Mouse (Mus musculus) embryonic stem cell, embryonic (primary cell): ENCODE measurements around the gene Stk4.

Experiments
- CTCF ChIA-PET, 4 experiments: fragments of 300-600 bp in 2 of 4; fragments of 350-600 bp in 2 of 4; sonication (Branson Sonifier 250); formaldehyde crosslinking; loops; one replicate each; lab custom pipeline; 2022; ENCODE audit warnings: inconsistent platforms in 2 of 4; lab: Charles Lee
- POLR2A ChIA-PET, 4 experiments: fragments of 300-600 bp in 2 of 4; fragments of 350-600 bp in 2 of 4; sonication (Branson Sonifier 250); formaldehyde crosslinking; loops; one replicate each; lab custom pipeline; 2022; ENCODE audit warnings: antibody characterized with exemption in 4 of 4, inconsistent platforms in 1 of 4; lab: Charles Lee

Gene Stk4

DNA sequence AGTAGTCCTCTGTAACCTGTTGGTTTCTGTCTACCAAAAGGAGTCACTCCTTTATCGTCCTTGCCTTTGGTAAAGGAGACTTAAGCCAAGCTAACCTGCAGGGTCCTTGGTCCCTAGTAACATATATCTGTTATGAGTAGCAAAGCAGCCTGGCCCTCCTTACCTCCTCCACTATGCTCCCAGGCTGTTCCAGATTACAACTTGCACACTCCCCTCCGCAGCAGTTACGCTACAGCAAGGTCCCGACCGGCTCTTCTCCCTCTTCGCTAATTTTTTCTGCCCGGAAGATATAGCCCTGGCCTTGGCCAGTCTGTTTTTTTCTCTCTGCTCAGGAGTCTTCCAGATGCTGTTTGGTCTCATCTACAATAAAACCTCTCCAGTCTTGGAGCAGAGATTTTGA, 3.0 kb downstream of the Stk4 start:
- ChIA-PET POLR2A (interaction anchor here in 1 of 4 experiments (1.2 to 4.3 kb wide), 2 partner anchors 13 to 36 kb away, joined by 4 to 36 read pairs; no protein-coding TSS in a partner anchor), CTCF (no interaction called here)

DNA sequence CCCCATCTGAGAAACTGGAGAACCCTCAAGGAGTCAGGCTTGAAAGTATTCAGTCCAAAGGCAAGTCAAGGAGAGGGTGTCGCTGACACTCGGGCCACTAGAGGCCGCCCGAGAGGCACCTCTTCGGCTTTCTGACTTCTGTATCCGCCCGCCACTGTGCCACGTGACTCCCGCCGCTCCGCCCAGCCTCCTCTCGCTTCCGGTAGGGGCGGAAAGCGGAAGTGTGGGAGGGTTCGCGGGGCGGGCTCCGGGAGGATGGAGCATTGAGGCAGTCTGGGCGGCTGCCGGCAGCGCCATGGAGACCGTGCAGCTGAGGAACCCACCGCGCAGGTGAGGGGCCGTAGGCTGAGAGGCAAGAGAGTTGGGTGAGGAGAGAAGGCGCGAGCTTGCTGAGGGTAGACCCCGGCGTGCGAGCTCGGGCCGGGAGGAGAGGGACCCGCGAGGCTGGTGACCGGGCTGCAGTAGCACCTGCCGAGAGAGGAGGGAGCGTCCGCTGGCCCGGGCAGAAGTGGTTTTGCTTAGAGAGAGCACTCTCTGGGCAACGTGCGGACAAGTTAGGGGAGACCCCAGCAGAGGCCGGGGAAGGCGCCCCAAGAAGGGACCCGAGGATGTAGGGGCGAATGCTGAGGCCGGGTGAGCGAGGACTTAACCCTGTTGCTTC, 3.9 kb downstream of the Stk4 start:
- CTCF ChIA-PET, result interaction anchor here in 1 of 4 experiments (0.7 kb wide), 1 partner anchor 30 kb away, joined by 4 read pairs; no protein-coding TSS in a partner anchor
- POLR2A ChIA-PET, result interaction anchor here in 1 of 4 experiments (0.6 kb wide), 1 partner anchor 120 kb away, joined by 6 read pairs; no protein-coding TSS in a partner anchor

DNA sequence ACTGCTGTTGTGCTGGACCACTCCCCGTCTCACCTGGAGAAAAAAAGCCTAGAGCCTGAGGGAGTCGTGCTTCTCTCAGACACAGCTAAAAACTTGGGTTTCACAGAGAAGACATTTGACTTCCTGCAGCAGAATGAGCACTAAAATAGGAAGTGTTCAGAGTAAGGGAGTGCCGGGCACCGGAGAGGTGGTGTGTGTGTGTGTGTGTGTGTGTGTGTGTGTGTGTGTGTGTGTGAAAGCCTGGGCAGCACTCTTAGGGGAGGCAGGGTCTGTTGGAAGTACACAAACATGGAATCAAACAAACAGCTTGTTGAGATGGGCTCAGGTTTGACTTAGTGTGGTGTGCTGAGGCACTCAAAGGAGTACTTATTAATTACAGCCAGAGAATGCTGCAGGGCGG, 5.0 kb downstream of the Stk4 start:
- POLR2A ChIA-PET, result interaction anchor here in 2 of 4 experiments (0.6 to 1.1 kb wide), 2 partner anchors 20 to 159 kb away, joined by 3 to 4 read pairs; no protein-coding TSS in a partner anchor
- CTCF ChIA-PET, result no interaction called here

DNA sequence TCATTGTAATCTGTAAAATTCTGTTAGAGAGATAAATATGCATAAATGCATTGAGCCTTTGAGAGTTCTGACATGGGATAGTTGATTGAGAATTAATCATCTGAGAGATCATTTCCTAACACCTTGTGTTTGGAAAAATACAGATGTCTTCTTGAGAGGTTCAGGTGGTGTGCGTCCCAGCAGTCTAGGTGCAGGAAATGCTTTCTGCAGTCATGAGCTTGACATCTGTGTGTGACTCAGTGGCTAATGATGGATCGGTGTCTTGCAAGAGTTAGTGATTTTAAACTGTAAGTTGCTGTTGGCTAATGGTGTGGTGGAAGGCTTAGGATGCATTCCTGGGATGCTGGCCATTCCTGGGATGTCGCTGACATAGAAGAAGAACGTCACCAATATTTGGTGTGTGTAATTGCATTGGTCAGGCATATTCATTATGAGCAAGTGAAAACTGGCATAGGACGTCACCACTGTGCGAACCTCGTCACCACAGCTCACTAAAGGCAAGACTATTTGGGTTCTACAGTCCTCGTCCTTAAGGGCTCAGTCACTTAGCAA, 6.8 kb downstream of the Stk4 start:
- POLR2A ChIA-PET, result interaction anchor here in 3 of 4 experiments (0.7 to 1.7 kb wide), 4 partner anchors 9 to 27 kb away, joined by 3 to 5 read pairs (median 3); no protein-coding TSS in a partner anchor
- CTCF ChIA-PET, result no interaction called here

DNA sequence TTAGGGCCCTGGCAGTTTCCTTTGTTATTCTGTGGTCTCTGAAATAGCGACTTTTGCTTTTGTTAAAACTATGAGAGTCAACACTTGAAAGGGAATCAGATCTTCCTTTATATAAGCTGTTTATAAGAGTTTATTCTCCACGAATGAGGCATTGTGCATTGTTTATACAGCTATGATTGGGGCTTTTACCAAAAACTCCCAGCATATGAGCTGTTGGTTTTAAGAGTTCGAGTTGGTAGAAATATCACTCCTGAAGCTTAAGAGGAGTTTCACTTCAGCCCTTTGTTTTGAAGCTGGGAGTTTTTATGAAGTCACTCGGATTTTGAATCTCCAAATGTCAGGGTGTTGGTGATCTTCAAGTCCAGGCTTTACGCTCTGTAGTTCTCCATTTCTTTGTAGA, 7.8 kb downstream of the Stk4 start:
- POLR2A ChIA-PET, result interaction anchor here in 2 of 4 experiments (0.6 to 1.7 kb wide), 4 partner anchors 8 to 26 kb away, joined by 3 to 5 read pairs (median 3); no protein-coding TSS in a partner anchor
- CTCF ChIA-PET, result no interaction called here

DNA sequence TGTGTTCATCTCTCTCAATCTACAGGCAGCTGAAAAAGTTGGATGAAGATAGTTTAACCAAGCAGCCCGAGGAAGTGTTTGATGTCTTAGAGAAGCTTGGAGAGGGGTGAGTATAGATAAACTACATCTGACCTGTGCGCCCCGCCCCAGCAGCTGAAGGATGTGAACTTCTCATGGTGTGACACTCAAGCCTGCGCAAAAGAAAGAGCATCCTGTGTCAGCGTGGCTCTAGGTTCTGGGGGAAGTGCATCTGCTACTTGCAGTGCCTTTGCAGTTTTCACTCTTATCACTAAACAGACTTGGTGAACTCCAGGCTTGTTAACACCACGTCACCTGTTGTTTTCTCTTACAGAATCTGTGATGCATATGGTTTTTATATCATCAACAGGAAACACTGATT, 9.4 kb downstream of the Stk4 start:
- ChIA-PET POLR2A (interaction anchor here in 1 of 4 experiments (0.7 kb wide), 1 partner anchor 9 kb away, joined by 4 read pairs; the partner anchor contains the start of gene Tomm34), CTCF (interaction anchor here in 2 of 4 experiments (0.6 kb wide), 2 partner anchors 56 to 754 kb away, joined by 3 to 5 read pairs; partner anchors contain the start of gene Neurl2 (in 1 of the 2))

DNA sequence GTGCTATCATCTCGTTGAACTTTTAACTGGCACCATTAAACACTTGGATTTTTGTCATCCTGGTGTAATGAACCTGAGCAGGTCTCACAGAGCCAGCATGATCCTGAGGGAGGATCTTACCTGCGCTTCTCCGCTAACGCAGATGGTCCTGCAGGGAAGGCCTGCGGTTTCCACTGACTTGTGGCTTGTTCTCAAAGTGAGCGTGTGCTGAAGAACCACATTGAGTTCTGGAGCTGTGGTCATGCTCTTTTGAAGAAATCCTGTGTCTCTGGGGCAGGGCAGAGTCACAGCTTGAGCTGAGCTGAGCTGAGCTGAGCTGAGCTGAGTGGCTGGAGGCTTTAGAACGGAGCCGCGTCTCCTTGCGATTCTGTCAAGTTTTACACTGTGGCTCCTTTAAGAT, 11.5 kb downstream of the Stk4 start:
- ChIA-PET CTCF (no interaction called here), POLR2A (no interaction called here)

DNA sequence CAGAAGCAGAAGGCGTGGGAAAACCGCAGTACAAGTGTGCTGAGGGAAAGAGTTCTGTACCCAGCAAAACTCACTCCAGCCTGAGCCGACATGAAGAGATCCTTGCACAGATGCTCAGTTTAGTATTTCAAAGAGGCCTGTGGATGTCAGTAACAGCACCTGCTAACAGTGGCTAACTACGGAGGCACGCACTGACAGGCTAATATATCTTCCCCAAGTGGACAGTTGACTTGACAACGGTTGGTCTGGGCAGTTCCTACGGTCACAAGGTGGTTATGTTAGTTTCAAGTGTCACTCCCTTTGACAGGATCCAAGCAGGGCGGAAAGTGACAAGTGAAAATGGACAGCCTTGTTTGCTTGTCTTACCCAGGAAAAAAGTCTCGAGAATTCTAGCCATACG, 12.1 kb downstream of the Stk4 start:
- CTCF ChIA-PET, result no interaction called here
- POLR2A ChIA-PET, result interaction anchor here in 2 of 4 experiments (0.6 to 0.7 kb wide), 2 partner anchors 11 to 322 kb away, joined by 3 to 4 read pairs; partner anchors contain the start of gene Tomm34 (in 1 of the 2)

DNA sequence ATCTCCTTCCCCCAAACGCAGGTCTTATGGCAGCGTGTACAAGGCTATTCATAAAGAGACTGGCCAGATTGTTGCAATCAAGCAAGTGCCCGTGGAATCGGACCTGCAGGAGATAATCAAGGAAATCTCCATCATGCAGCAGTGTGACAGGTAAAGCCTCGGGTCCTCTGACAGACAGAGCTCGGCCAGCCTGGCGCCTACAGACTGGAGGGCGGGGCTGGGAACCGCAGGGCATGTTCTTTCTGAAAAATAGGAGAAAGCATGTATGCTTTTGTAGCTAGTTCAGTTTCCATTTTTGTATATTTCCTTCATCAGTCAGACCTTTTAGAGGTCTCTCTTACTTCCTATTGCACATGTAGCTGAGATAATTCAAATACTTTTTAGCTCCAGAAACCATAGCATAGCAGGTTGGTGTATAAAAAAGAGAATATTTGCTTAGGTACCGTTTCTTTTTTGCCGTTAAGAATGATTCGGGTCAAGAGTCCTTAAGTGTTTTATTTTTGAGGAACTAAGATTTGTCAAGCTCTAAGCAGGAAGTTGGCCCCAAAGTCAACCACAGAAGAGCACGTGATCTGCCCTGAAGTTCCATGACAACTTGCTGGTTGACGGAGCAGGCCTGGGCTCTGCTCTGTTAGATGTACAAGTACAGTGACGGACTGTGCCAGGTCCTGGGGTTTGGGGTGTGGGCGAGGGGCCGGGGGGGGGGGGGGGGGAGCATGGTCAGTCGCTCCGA, 13.7 kb downstream of the Stk4 start:
- POLR2A ChIA-PET, result interaction anchor here in 2 of 4 experiments (0.6 to 2.2 kb wide), 9 partner anchors 10 to 91 kb away, joined by 3 to 12 read pairs (median 3); partner anchors contain the start of genes Tomm34 (in 2 of the 2) and Stk4 (in 1 of the 2)
- CTCF ChIA-PET, result interaction anchor here in 2 of 4 experiments (0.5 to 1.0 kb wide), 3 partner anchors 9 to 20 kb away, joined by 3 to 4 read pairs (median 4); no protein-coding TSS in a partner anchor

DNA sequence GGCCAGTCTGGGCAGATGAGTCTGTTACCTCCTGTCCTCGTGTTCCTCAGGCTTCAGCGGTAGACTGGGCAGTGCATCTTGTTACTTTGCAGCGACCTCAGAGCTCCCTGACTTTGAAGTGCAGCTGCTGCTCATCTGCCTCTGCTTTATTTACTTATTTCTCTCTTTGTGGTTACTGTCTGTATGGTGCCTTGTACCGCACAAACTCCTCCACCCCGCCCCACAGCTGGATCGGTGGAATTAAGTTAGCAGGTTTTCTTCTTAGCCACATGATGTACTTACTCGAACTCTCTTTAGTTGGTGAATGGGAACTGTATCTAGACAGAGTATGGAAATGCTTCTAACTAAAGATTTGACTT, 14.2 kb downstream of the Stk4 start:
- CTCF ChIA-PET, result interaction anchor here in 2 of 4 experiments (0.5 to 0.9 kb wide), 2 partner anchors 9 to 19 kb away, joined by 3 to 4 read pairs; no protein-coding TSS in a partner anchor
- POLR2A ChIA-PET, result interaction anchor here in 2 of 4 experiments (0.6 to 2.2 kb wide), 7 partner anchors 10 to 90 kb away, joined by 3 to 12 read pairs (median 3); partner anchors contain the start of genes Stk4 (in 1 of the 2) and Tomm34 (in 1 of the 2)

DNA sequence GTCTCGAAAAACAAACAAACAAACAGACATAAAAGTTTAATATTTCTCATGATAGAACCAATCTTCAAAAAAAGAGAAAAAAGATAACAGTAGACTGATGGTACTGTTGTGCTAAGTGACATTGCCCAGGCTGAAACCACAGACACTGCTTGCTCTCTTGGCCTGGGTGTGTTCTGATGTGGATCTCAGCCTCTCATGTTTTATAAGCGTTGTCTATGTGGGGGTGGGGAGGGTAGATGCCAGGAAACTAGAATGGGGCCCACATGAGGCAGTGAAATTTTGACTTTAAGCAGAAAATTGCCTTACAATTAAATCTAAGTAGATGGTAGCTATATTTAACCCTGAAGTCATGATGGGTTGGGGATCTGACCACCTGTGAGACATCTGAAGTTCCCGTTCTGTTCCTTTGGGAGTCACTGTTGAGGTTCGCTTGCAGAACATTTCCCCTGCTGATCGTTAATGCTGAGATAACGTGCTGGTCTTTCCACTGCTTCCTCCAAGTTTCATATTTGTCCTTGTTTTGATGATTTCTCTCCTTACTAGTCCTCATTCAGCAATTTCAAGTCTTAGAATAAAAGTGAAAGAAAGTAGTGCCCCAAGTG, 17.4 kb downstream of the Stk4 start:
- CTCF ChIA-PET, result no interaction called here
- POLR2A ChIA-PET, result interaction anchor here in 1 of 4 experiments (1.0 to 2.8 kb wide), 2 partner anchors 16 to 85 kb away, joined by 3 to 10 read pairs; partner anchors contain the start of genes Stk4 and Tomm34

DNA sequence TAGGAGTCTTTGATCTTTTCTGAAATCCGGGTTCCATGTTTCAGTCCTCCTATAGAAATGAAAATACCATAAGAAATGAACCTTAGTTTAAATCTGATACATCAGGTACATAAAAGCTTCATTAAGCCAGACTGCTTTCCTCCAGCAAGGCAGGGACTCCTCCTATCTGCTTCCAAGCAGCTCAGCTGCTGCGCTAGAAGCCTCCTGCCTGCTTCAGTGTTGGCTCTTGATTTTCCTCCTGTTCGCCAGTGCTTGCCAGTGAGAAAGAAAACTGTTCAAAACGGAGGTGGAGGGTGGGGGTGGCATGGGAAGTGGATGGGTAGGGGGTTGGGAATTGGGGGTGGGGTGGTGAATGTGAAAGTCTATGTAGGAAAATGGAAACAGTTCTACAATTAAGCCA, 19.4 kb downstream of the Stk4 start:
- ChIA-PET POLR2A (interaction anchor here in 2 of 4 experiments (1.3 to 2.1 kb wide), 4 partner anchors 9 to 18 kb away, joined by 3 to 6 read pairs (median 4); partner anchors contain the start of gene Tomm34 (in 1 of the 2)), CTCF (no interaction called here)

DNA sequence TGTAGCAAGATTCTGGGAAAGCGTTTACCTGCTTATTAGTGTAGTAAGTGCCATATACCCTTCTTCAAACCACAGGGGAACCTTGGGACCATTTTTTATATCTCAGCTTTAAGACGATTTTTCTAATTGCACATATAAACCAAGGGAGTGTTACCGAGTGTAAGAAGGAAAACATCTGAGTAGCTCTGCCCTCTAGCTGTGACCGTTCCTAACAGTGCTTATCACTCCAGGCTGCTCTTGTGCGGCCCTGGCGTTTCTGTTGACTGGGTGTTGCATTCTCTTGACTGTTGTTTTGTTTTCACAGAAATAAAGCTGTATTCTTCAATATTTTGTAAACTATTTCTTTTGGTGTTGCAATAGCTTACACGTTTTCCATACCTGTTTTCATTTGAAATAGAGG, 24.0 kb downstream of the Stk4 start:
- POLR2A ChIA-PET, result interaction anchor here in 2 of 4 experiments (0.8 to 2.3 kb wide), 5 partner anchors 8 to 23 kb away, joined by 3 to 7 read pairs (median 4); partner anchors contain the start of gene Tomm34 (in 1 of the 2)
- CTCF ChIA-PET, result interaction anchor here in 2 of 4 experiments (0.5 to 1.2 kb wide), 2 partner anchors 9 to 640 kb away, joined by 3 to 4 read pairs; no protein-coding TSS in a partner anchor

DNA sequence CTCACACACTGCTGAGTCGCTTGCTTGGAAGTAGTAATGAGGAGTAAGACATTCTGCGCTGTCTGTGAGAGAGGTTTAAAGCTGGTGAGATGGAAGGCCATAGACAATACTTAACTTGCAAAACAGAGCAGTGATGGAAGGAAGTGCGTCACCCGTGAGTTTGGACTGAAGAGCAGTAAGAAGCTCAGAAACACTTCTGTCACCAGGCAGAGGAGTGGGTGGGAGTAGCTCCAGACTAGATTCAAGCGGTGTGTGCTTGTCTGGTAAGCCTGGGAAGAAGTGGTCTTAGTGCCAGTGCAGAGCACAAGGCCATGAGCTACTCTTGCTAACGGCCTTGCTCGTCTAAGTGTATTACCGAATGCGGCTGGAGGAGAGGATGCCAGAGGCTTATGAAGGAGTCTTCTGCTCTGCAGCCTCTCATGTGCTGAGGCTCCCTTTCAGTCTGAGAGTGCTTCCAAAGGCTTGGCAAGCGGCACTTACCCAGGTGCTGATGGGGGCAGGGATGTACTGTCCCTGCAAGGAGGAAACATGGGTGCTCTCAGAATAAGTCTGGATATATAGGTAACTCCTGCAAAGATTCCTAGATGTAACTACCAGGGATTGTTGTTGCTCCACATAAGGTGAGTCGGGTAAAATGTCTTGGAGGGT, 28.6 kb downstream of the Stk4 start:
- ChIA-PET POLR2A (interaction anchor here in 1 of 4 experiments (0.9 to 1.2 kb wide), 3 partner anchors 9 to 20 kb away, joined by 3 to 5 read pairs (median 3); no protein-coding TSS in a partner anchor), CTCF (interaction anchor here in 2 of 4 experiments (0.6 to 1.0 kb wide), 4 partner anchors 9 to 271 kb away, joined by 3 to 4 read pairs (median 3); no protein-coding TSS in a partner anchor)

DNA sequence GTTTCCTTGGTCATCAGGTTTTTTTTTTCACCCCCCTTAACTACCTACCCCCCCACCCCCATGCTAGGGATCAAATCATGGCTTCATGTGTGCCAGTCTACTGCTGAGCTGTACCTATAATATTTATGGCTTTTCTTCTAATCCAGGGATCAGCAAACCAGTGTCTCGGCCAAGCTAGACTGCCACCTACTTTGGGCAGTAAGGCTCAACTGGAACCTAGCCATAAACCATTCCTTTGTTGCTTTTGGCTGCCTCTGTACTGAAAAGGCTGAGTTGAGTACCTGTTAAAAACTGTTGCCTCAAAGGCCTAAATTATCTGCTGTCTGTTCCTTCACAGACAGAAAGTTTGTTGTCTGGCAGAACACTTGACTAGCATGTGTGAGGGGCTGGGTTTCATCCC, 31.8 kb downstream of the Stk4 start:
- POLR2A ChIA-PET, result interaction anchor here in 1 of 4 experiments (0.6 to 1.8 kb wide), 3 partner anchors 8 to 211 kb away, joined by 3 to 7 read pairs (median 3); partner anchors contain the start of gene Tomm34

DNA sequence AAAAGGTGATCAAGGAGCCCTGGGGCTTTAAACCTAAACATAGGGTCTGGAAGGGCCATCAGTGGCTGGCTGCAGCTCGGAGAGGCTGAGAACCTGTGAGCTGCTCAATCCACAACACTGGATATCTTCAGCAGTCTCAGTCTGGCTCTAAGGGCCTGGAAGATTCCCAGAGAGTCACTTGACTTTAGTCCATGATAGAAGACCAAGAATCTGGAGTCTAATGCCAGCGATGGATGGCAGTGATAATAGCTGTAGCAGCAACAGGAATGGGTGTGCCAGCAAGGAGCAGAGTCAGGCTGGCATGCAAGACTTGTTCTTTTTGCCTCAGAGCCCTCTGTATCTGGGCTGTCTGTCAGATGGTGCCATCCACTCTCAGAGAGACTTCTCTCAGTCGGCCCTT, 32.2 kb downstream of the Stk4 start:
- ChIA-PET CTCF (no interaction called here), POLR2A (interaction anchor here in 1 of 4 experiments (0.6 to 1.8 kb wide), 2 partner anchors 8 to 212 kb away, joined by 3 to 7 read pairs; no protein-coding TSS in a partner anchor)

More for the DNA sequence above, 31.8 kb downstream of the Stk4 start:
- CTCF ChIA-PET, result no interaction called here

DNA sequence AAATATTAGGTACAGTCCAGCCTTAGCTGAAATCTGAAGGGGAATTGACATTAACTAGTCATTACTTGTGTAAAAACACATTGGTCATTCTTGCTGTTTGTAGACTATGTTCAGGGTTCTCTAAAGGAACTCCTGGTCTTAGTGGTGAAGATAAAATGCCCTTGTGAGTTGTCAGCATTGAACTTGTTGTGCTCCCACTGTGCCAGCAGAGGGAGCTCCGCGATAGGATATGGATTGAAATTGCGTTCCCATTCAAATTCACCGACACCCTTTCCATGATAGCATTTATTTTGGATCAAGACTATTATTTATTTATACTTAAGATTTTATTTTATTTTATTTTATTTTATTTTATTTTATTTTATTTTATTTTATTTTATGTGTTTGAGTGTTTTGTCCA, 33.4 kb downstream of the Stk4 start:
- ChIA-PET POLR2A (interaction anchor here in 2 of 4 experiments (0.7 to 1.8 kb wide), 5 partner anchors 9 to 326 kb away, joined by 3 to 7 read pairs (median 4); partner anchors contain the start of gene Tomm34 (in 1 of the 2)), CTCF (interaction anchor here (0.6 to 1.7 kb wide), 19 partner anchors 9 to 382 kb away, joined by 3 to 6 read pairs (median 3); no protein-coding TSS in a partner anchor)
